In genomic region chr10:96617221-96617950, GRCm38 (mm10) we compare ENCODE assay signal across 8 mouse cellular contexts. TPM values are rescaled to one million over a fixed set of nuclear protein-coding genes. Genes with fewer than 3 reads are reported as not detected.
A peak's percentile ranks its signal among the peaks of the same experiment; 100 is the strongest.
DNase-seq lines count a peak whose midpoint lies in the region; ATAC-seq and TF ChIP-seq lines count a peak whose summit lies in the region.

No protein-coding gene starts in this region.

- H3K9ac ChIP-seq in kidney, embryonic 15.5 days = peak overlapping the region; percentile 98
- H3K9ac ChIP-seq in lung, embryonic 14.5 days = peak overlapping the region; percentile 100

- peak; percentile 63 to 65 for DNase-seq in right cerebral cortex, postnatal 10 days (ENCODE audit: low spot score in 2 of 2)
- DNase-seq in right cerebral cortex, postnatal 25 days = no peak
- DNase-seq in embryo, embryonic 11 days = peak; percentile 66
- peak; percentile 80 for DNase-seq in heart, embryonic 10.5 days (ENCODE audit: low spot score)
- peak; percentile 54 for DNase-seq in lung, embryonic 14.5 days
- DNase-seq in ovary, postnatal 14 days (ENCODE audit: low spot score) = peak; percentile 29
- DNase-seq in urinary bladder, adult 2 months (ENCODE audit: low spot score) = peak; percentile 47

- no peaks in the 10 kb centered on the region for H3K27me3 ChIP-seq in heart, embryonic 10.5 days (ENCODE audit: insufficient read depth, poor library complexity, severe bottlenecking)
- H3K27me3 ChIP-seq in kidney, embryonic 15.5 days = no peaks in the 10 kb centered on the region
- no peaks in the 10 kb centered on the region for H3K27me3 ChIP-seq in lung, embryonic 14.5 days (ENCODE audit: insufficient read depth, low read length)

- H3K4me3 ChIP-seq in heart, embryonic 10.5 days = peak overlapping the region; percentile 96
- peak overlapping the region; percentile 92 for H3K4me3 ChIP-seq in kidney, embryonic 15.5 days (replicated peaks)
- peak overlapping the region; percentile 97 for H3K4me3 ChIP-seq in lung, embryonic 14.5 days (ENCODE audit: low read depth, low read length)

- ATAC-seq in kidney, embryonic 15.5 days (replicated peaks; ENCODE audit: low FRiP score) = peak; percentile 31
- peak; percentile 13 for ATAC-seq in lung, embryonic 14.5 days (ENCODE audit: insufficient read depth)

- TF ChIP-seq CTCF in lung, embryonic 14.5 days (IDR thresholded peaks at IDR 0.05; ENCODE audit: low read depth) = no peak

- peak overlapping the region; percentile 98 for H3K27ac ChIP-seq in heart, embryonic 10.5 days
- H3K27ac ChIP-seq in kidney, embryonic 15.5 days = peak overlapping the region; percentile 93
- peak overlapping the region; percentile 97 for H3K27ac ChIP-seq in lung, embryonic 14.5 days (ENCODE audit: low read depth)

- peaks cover 17% of the 10 kb centered on the region; the same call in 1 of the 2 replicates for H3K4me1 ChIP-seq in heart, embryonic 10.5 days
- H3K4me1 ChIP-seq in kidney, embryonic 15.5 days = peaks cover 38% of the 10 kb centered on the region
- 0 out of 2 replicates have a peak, but pooled peaks cover 3% of the 10 kb centered on the region for H3K4me1 ChIP-seq in lung, embryonic 14.5 days (ENCODE audit: insufficient read depth)

- H3K36me3 ChIP-seq in heart, embryonic 10.5 days = peaks cover 14% of the 10 kb centered on the region
- peaks cover 12% of the 10 kb centered on the region; the same call in 1 of the 2 replicates for H3K36me3 ChIP-seq in kidney, embryonic 15.5 days
- H3K36me3 ChIP-seq in lung, embryonic 14.5 days (ENCODE audit: insufficient read depth) = peaks cover 26% of the 10 kb centered on the region

- under 1% methylated on average over 77 of the region's 78 CpGs for WGBS in heart, embryonic 10.5 days
- WGBS in kidney, embryonic 15.5 days = under 1% methylated on average over 74 of the region's 78 CpGs
- under 1% methylated on average over 74 of the region's 78 CpGs for WGBS in lung, embryonic 14.5 days

- peak overlapping the region; percentile 60 for H3K4me2 ChIP-seq in kidney, embryonic 15.5 days
- H3K4me2 ChIP-seq in lung, embryonic 14.5 days = peak overlapping the region; percentile 58

- H3K9me3 ChIP-seq in heart, embryonic 10.5 days = no peaks in the 10 kb centered on the region
- no peaks in the 10 kb centered on the region for H3K9me3 ChIP-seq in kidney, embryonic 15.5 days (replicated peaks)
- no peaks in the 10 kb centered on the region for H3K9me3 ChIP-seq in lung, embryonic 14.5 days (ENCODE audit: low read depth, low read length)

RNA-seq across cellular contexts. Expression of gene Btg1, which starts 0.6 kb away (rescaled TPM):
- polyA plus RNA-seq in heart, embryonic 10.5 days (2016; fragmentation: Nextera tagmentation; extraction: Ambion mirVana) = 23.3 and 24.2 TPM in 2 replicates
- polyA plus RNA-seq in kidney, embryonic 15.5 days (2015; fragmentation: Nextera tagmentation; extraction: Ambion mirVana) = 44.9 TPM in 2 replicates
- polyA plus RNA-seq in lung, embryonic 14.5 days (2014; fragmentation: Nextera tagmentation; extraction: Ambion mirVana) = 67.4 and 67.5 TPM in 2 replicates
- 62.9 and 72.6 TPM in 2 replicates for polyA plus RNA-seq in urinary bladder, adult 2 months (2012; rRNA removed)
